Mouse (Mus musculus) midbrain, embryonic 13.5 days (tissue): Measurements from ENCODE around the gene Topaz1. TPM values are rescaled to one million over a fixed set of nuclear protein-coding genes. Genes with fewer than 3 reads are reported as not detected.

Experiments used
- ATAC-seq: fragments of 200-750 bp; cut with Nextera tagmentation; 2 replicates; pipeline ENCODE4 v1.8.0; 2017; ENCODE audit warnings: mild to moderate bottlenecking, moderate TSS enrichment, moderate library complexity
- H3K27ac ChIP-seq: fragments of 300-500 bp; sonication (generic); 2 replicates; pipeline ENCODE4 v1.5.1; 2015; ENCODE audit warnings: inconsistent platforms, mild to moderate bottlenecking, moderate library complexity
- H3K27me3 ChIP-seq: fragments of 300-500 bp; sonication (generic); 2 replicates; pipeline ENCODE4 v1.6.1; 2015; ENCODE audit warnings: mild to moderate bottlenecking, inconsistent platforms
- H3K36me3 ChIP-seq: fragments of 300-500 bp; sonication (generic); 2 replicates; pipeline ENCODE4 v1.6.1; 2015; ENCODE audit warnings: mild to moderate bottlenecking, inconsistent platforms
- H3K4me1 ChIP-seq: fragments of 300-500 bp; sonication (generic); replicated peaks from 2 replicates; pipeline ENCODE4 v1.6.1; 2015; ENCODE audit warnings: inconsistent platforms
- H3K4me2 ChIP-seq: fragments of 300-500 bp; sonication (generic); replicated peaks from 2 replicates; pipeline ENCODE4 v1.6.1; 2015; ENCODE audit warnings: moderate library complexity, mild to moderate bottlenecking, inconsistent platforms
- H3K4me3 ChIP-seq: fragments of 300-500 bp; sonication (generic); replicated peaks from 2 replicates; pipeline ENCODE4 v1.5.1; 2015; ENCODE audit warnings: mild to moderate bottlenecking, inconsistent platforms
- H3K9ac ChIP-seq: fragments of 300-500 bp; sonication (generic); replicated peaks from 2 replicates; pipeline ENCODE4 v1.6.1; 2015; ENCODE audit warnings: mild to moderate bottlenecking, inconsistent platforms
- H3K9me3 ChIP-seq: fragments of 300-500 bp; sonication (generic); 2 replicates; pipeline ENCODE4 v1.6.1; 2016; ENCODE audit warnings: mild to moderate bottlenecking, inconsistent platforms
- WGBS: fragments of 180-500 bp; shearing (Covaris S2); methylation state at CpG from one replicate; pipeline ENCODE4 v1.1.7; 2015; 5-methylcytosine and 5-hydroxymethylcytosine counted together
- polyA plus RNA-seq: library from polyadenylated mRNA; unstranded; fragments of >200 nt; fragmentation: Nextera tagmentation; extraction: Ambion mirVana; gene quantifications from 2 replicates; pipeline ENCODE4 v1.2.1, GENCODE M21; 2015

Topaz1 gene
- polyA plus RNA-seq, 1 experiment from 2014 or later = not detected

DNA sequence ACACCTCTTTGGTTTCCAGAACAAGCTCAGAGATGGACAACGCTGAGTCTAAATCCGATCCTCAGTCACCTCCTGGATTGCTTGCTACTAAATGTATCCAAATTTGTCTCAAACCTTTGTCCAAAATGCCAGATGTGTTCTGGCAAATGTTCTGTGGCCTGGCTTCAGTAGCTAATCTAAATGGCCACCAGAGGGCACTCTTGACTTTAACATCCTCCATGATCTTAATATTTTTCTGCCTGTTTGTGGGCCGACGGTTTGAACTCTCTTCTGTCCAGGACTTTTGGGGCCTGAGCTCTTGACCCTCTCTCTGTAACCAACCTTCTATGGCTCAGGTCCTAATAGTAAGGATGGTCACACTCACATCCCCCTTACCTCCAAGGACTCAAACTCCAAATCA, 10.4 kb upstream of the Topaz1 start:
- H3K4me3 ChIP-seq = no peak overlapping the region
- H3K36me3 ChIP-seq = no peaks in the 10 kb centered on the region
- no peak overlapping the region for H3K4me2 ChIP-seq
- H3K27ac ChIP-seq = no peak overlapping the region
- 27% methylated on average over 4 of the region's 4 CpGs for WGBS
- no peaks in the 10 kb centered on the region for H3K4me1 ChIP-seq
- no peak overlapping the region for H3K9ac ChIP-seq
- peaks cover 15% of the 10 kb centered on the region; the same call in 1 of the 2 replicates for H3K27me3 ChIP-seq
- ATAC-seq = no peak
- H3K9me3 ChIP-seq = no peaks in the 10 kb centered on the region

DNA sequence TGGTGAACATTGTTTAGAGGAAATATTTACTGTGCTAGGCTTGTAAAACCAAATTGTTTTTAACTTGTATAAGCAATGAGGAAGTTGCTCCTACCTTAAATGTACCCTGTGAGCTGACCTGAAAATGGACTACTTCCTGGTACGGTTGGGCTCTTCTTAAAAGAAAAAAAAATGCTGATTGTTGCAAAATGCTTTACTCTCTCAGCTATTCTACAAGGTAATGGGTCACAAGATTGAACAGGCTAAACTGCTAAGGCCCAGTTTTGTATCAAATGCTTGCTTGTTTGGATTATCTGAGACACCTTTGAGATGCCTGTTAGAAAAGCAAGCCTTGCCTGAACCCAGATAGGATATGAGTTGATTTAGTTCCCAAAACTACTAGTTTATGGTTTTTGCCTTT, 1.3 kb upstream of the Topaz1 start:
- Histone ChIP-seq H3K4me1 (no peaks in the 10 kb centered on the region), H3K36me3 (no peaks in the 10 kb centered on the region), H3K27me3 (no peaks in the 10 kb centered on the region), H3K4me2 (no peak overlapping the region), H3K27ac (no peak overlapping the region), H3K9ac (no peak overlapping the region), H3K4me3 (no peak overlapping the region), H3K9me3 (no peaks in the 10 kb centered on the region)
- 90% methylated on average over 1 of the region's 1 CpGs for WGBS
- no peak for ATAC-seq

DNA sequence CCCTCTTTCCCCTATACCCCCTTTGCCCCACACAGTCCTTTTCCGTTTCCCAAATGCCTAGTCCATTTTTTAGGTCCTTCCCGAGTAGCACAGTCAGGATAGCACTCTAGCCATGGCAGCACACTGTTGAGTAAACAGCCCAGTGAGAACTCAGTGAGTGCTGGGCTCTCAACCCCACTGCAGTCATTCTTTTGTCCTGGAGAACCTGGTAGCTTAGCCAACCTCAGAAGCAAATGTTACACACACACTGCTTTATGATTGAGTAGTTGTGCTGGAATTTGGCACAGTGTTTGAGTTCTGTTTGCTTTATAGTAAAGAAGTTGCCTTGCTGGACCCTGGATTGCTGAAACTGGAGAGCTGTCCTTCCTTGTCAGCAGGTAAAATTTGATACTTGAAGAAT, 10.5 kb downstream of the Topaz1 start:
- no peak overlapping the region for H3K4me3 ChIP-seq
- no peak overlapping the region for H3K9ac ChIP-seq
- H3K27me3 ChIP-seq = no peaks in the 10 kb centered on the region
- no peak for ATAC-seq
- H3K4me2 ChIP-seq = no peak overlapping the region
- H3K9me3 ChIP-seq = no peaks in the 10 kb centered on the region
- H3K36me3 ChIP-seq = no peaks in the 10 kb centered on the region
- no peak overlapping the region for H3K27ac ChIP-seq
- WGBS = 44% methylated on average over 2 of the region's 2 CpGs
- H3K4me1 ChIP-seq = no peaks in the 10 kb centered on the region

DNA sequence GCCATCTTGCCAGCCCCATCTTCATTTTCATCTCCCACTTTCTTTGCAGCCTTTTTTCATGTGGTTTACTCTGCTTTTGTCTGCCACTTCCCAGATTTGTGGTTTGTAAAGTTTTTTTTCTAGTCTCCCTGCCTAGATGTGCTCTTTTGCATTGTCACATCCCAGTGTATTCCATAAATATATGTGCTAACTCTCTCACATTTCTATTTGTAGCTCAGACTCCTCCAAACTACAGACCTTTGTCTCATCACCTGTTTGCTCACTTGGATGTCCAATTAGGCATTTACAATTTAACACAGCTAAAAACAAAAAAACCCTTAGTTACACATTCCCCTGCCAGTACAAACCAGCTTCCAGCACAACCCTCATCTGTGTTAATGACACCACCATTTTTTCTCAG, 13.0 kb downstream of the Topaz1 start:
- Histone ChIP-seq H3K4me2 (no peak overlapping the region), H3K4me3 (no peak overlapping the region), H3K27ac (no peak overlapping the region), H3K9ac (no peak overlapping the region), H3K4me1 (no peaks in the 10 kb centered on the region), H3K9me3 (no peaks in the 10 kb centered on the region), H3K36me3 (no peaks in the 10 kb centered on the region), H3K27me3 (no peaks in the 10 kb centered on the region)
- no peak for ATAC-seq

DNA sequence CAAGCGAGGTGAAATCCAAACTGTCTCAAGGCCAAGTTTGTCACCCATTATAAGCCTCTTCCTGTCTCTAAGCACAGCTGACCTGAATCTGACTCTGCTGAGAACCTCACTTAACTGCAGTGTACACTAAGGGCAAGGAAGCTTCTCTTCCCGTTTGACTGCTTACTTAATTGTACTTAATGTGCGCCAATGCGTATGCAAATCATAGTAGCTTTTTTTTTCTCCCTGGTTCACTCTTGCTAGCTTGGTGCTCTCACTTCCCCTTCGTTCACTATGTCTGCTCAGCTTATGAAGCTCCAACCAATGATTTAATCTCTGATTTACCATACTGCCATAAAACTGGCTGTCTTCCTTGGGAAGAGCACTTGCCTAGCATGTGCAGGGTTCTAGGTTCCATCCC, 38.1 kb downstream of the Topaz1 start:
- Histone ChIP-seq H3K27me3 (no peaks in the 10 kb centered on the region), H3K4me3 (no peak overlapping the region), H3K9ac (no peak overlapping the region), H3K4me1 (no peaks in the 10 kb centered on the region), H3K4me2 (no peak overlapping the region), H3K9me3 (no peaks in the 10 kb centered on the region), H3K36me3 (no peaks in the 10 kb centered on the region), H3K27ac (no peak overlapping the region)
- no peak for ATAC-seq
- 82% methylated on average over 5 of the region's 5 CpGs for WGBS

DNA sequence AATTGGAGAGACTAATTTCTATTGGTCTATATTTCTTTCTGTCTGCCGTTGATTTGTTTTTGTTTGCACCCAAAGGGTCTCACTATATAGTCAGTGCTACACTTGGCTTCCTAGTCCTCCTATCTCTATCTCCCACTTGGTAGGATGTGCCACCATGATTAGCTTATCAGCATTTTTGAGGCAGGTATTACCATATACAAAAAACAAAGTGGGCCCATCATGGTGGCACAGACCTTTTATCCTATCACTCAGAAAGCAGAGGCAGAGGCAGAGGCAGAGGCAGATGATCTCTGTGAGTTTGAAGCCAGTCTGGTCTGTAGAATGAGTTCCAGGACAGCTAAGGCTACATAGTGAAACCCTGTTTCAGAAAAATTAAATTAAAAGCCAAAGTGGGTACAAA, 39.4 kb downstream of the Topaz1 start:
- no peaks in the 10 kb centered on the region for H3K4me1 ChIP-seq
- H3K9me3 ChIP-seq = no peaks in the 10 kb centered on the region
- no peak overlapping the region for H3K27ac ChIP-seq
- no peak overlapping the region for H3K4me3 ChIP-seq
- no peaks in the 10 kb centered on the region for H3K36me3 ChIP-seq
- no peak for ATAC-seq
- WGBS = 87% methylated on average over 1 of the region's 1 CpGs
- no peak overlapping the region for H3K9ac ChIP-seq
- H3K4me2 ChIP-seq = no peak overlapping the region
- H3K27me3 ChIP-seq = no peaks in the 10 kb centered on the region

DNA sequence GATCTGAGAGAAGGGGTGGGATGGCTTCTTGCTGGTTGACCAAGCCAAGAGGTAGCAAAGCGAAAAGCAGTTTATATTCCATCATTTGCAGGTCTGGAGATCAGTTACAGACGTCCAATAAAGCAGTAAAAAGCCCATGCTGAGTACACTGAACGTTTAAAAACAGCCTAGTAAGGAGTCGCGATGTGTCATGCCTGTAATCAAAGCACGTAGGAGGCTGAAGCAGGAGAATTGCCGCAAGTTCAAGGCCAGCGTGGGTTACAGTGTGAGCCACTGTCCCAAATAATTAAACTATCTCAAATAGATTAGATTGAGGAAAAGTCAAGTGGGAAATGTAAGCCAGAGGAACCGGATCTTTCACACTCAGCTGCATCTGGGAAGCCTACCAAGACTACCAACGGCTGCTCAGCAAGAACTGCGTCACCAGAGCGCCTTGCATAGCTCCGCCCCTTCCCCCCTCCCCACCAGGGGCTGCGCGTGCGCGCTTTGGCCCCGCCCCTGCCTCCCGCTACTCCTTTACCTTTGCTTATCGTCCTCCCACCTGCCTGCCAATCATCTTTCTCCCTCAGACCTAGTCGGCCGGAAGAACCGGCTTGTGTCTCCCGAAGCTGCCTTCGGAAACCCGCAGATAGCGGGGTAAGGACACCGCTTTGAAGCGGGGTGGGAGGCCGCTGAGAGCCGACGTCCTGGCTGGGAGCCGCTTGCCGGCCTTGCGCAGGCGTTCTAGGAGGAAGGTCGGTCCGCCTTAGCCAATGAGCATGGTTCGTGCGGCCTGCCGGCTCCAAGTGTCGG, 58.1 kb downstream of the Topaz1 start, which contains the start of gene Tcaim:
Tcaim (plus strand) TSS at position 487 of the 792 bp plus-strand sequence.
- 9% methylated on average over 42 of the region's 42 CpGs for WGBS

DNA sequence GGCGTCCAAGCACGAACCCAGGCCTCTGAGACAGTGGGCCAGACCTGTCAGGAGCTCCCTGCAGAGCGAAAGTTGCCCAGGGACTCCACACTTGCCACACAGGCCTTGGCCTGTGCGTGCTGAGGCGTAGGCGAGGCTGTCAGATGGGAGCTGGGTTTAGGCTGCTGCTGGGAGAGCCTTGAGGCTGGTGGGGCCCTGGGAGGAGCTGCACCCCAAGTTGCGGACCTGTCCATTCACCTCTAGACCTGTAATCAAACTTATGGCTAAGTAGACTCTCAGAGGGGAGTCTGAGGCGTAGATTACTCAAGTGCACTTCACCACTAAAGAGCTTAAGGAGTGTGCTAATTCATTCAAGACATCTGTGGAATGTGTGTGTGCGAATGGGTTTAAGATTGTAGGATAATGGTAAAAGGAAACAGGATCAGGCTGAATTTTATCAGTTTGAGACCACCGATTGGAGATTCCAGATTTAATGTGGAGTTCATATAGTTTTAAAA, 58.7 kb downstream of the Topaz1 start:
- Histone ChIP-seq H3K27me3 (no peaks in the 10 kb centered on the region), H3K4me2 (peak overlapping the region; percentile 87), H3K4me1 (peaks cover 12% of the 10 kb centered on the region), H3K9me3 (no peaks in the 10 kb centered on the region), H3K36me3 (0 out of 2 replicates have a peak, but pooled peaks cover 4% of the 10 kb centered on the region), H3K9ac (peak overlapping the region; percentile 80), H3K27ac (peak overlapping the region; percentile 91), H3K4me3 (peak overlapping the region; percentile 64)
- WGBS = 9% methylated on average over 10 of the region's 10 CpGs
- ATAC-seq = no peak

More for the DNA sequence above, 58.1 kb downstream of the Topaz1 start, which contains the start of gene Tcaim:
- H3K9ac ChIP-seq = peak within 1 kb of the TSS; percentile 80
- peak; percentile 98 for ATAC-seq
- H3K4me3 ChIP-seq = peak within 1 kb of the TSS; percentile 64
- H3K27ac ChIP-seq = peak within 1 kb of the TSS; percentile 91
- H3K36me3 ChIP-seq = 0 out of 2 replicates have a peak, but pooled peaks cover 4% of the 10 kb centered on the region
- H3K4me1 ChIP-seq = peaks cover 12% of the 10 kb centered on the region
- no peaks in the 10 kb centered on the region for H3K27me3 ChIP-seq
- H3K9me3 ChIP-seq = no peaks in the 10 kb centered on the region
- peak within 1 kb of the TSS; percentile 87 for H3K4me2 ChIP-seq

DNA sequence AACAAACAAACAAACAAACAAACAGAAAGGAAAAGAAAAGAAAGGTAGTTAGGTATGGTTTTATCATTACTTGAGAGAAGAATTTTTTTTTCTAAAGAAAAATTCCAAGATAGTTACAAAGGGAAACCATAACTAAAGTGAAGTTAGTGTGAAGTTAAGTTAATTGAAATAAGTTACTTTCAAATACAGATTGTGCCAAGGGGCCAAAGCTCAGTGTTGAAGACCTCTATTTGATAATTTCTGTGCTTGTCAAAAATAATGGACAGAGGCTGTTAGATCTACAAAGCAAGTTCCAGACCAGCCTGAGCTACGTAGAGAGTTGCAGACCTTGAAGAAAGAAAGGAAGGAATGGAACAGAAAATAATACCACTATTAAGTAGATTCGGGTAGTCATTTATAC, 60.0 kb downstream of the Topaz1 start:
- H3K9ac ChIP-seq = no peak overlapping the region
- H3K36me3 ChIP-seq = peaks cover 11% of the 10 kb centered on the region; the same call in 1 of the 2 replicates
- peaks cover 12% of the 10 kb centered on the region for H3K4me1 ChIP-seq
- H3K27me3 ChIP-seq = no peaks in the 10 kb centered on the region
- H3K4me3 ChIP-seq = no peak overlapping the region
- ATAC-seq = no peak
- H3K9me3 ChIP-seq = no peaks in the 10 kb centered on the region
- H3K4me2 ChIP-seq = no peak overlapping the region
- no peak overlapping the region for H3K27ac ChIP-seq
- 91% methylated on average over 2 of the region's 2 CpGs for WGBS

DNA sequence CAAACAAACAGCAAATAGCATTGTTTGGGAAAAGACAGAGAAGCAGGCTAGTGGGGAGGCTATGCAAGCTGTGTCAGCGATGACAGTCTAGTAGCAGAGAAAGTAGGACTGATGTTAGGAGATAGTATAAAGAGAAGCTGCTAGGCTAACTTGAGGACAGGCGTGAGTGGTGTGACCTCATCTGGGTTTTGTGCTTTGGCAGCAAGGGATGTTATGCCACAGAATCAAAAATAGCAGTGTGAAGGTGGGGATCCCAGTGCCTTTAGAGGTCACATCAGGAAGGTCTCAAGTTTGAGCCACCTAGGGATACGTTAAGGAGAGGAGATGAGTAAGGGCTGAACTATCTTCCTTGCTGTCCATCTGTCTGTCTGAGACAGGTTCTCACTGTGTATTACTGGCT, 63.1 kb downstream of the Topaz1 start:
- H3K9me3 ChIP-seq = no peaks in the 10 kb centered on the region
- WGBS = 92% methylated on average over 3 of the region's 3 CpGs
- H3K4me1 ChIP-seq = peaks cover 12% of the 10 kb centered on the region
- no peak for ATAC-seq
- no peak overlapping the region for H3K4me2 ChIP-seq
- H3K4me3 ChIP-seq = no peak overlapping the region
- H3K27me3 ChIP-seq = no peaks in the 10 kb centered on the region
- no peak overlapping the region for H3K27ac ChIP-seq
- peaks cover 23% of the 10 kb centered on the region for H3K36me3 ChIP-seq
- H3K9ac ChIP-seq = no peak overlapping the region

DNA sequence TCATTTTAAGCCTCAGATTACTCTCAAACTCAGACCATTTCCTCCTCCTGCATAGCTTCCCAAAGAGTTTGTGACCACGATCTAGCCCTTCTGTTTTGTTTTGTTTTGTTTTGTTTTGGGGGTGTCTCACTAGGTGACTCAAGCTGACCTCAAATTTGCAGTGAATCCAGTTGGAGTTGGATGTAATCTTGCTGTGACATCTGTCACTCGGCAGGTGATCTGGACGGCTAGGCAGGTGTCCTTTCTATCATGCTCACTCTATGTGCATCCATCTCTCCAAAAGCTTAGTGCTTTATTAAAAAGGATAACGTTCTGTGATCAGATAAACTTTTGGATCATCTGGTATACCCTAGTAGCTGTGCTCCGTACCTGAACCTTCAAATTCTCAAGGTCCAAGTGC, 65.2 kb downstream of the Topaz1 start:
- Histone ChIP-seq H3K4me2 (no peak overlapping the region), H3K4me3 (no peak overlapping the region), H3K27ac (no peak overlapping the region), H3K27me3 (no peaks in the 10 kb centered on the region), H3K9me3 (no peaks in the 10 kb centered on the region), H3K9ac (no peak overlapping the region), H3K4me1 (no peaks in the 10 kb centered on the region), H3K36me3 (peaks cover 35% of the 10 kb centered on the region)
- 89% methylated on average over 5 of the region's 5 CpGs for WGBS
- ATAC-seq = no peak

DNA sequence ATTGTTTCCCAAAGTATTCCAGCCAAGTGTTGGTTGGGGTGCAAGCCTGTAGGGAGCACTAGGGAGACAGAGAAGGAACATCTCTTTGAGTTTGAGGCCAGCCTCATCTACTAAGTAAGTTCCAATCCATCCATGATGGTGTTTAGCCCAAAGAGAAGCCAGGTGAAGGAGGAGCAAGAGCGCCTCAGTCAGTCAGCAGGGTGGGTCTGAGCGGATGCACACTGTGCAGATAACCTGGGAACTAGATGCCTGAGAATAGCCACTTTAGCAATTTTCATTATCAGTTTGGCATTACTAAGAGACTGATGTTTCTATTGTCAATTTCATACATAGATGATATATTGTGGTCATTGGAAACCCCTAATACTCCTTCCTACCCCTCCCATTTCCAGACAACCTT, 67.6 kb downstream of the Topaz1 start:
- Histone ChIP-seq H3K36me3 (peaks cover 40% of the 10 kb centered on the region), H3K9me3 (no peaks in the 10 kb centered on the region), H3K27ac (no peak overlapping the region), H3K4me3 (no peak overlapping the region), H3K4me1 (no peaks in the 10 kb centered on the region), H3K4me2 (no peak overlapping the region), H3K27me3 (no peaks in the 10 kb centered on the region), H3K9ac (no peak overlapping the region)
- 94% methylated on average over 2 of the region's 2 CpGs for WGBS
- no peak for ATAC-seq
